Mouse (Mus musculus): Measurements from ENCODE around the gene Slc29a3.
"Not testable (repeated sequence)": the region's sequence is repeated elsewhere in the genome, so short reads cannot be mapped to it uniquely, and the experiment has no call there.

Gene Slc29a3

DNA sequence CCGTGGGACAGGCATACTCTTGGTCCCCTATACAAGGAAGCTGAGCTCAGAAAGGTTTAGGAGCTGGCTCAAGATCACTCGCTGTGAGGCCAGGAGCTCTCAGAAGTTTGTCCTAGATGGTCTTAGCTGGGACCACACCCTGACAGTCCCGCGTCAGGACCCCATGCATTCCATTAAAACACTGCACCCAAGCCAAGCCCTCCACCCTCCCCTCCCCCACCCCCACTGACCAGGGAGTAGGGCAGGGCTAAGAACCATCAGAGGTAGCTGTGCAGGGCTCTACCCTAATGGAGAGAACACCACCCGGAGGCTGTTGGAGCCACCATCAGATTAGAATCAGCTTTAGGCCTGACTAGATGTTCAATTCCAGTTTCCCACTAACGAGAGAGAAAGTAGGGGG, 28.1 kb downstream of the Slc29a3 start:
- no peak for DNase-seq (ENCODE audit: low spot score)

DNA sequence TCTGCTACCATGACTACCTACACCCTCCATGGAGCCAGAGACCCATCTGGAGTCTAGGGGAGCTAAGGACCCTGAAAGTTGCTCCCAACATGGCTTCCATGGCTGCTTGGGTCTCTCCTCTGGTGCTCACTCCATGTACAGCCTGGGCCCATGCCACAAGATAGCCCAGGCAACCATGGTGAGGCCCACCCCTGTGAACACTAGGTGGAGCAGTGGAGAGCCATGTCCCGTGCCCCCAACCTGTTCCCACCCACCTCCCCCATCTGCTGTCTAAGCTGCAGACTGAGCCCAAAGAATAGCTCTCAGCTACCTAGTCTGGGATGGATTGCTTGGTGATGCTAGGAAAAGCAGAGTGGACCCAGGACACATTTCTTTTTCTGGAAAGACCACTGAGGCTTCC, 29.2 kb downstream of the Slc29a3 start:
- no peak for DNase-seq (ENCODE audit: low spot score)

DNA sequence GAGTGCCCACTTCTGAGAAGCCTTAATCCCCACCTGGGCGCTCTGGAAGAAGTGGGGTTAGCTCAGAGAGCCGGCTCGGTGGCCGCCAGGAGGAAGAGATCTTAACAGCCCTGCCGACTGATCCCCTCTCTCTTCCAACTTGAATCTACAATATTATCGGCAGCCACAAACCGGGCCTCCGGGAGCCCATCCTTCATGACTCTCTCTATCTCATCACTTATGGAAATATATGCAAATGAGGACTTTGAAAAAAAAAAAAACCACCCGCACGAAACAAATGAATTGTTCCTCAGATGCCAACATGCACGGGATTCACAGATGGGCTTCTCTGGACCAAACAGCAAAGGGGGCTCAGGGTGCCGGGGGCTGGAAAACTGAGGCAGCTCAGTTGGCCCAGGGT, 31.0 kb downstream of the Slc29a3 start:
- no peak for DNase-seq (ENCODE audit: low spot score)

GRCm38 (mm10) chr10:60720461-60720860, 32.1 kb downstream of the Slc29a3 start:
- DNase-seq (ENCODE audit: low spot score): no peak

- no peak for DNase-seq (ENCODE audit: low spot score)
Observed at GRCm38 (mm10) chr10:60718491-60718890, 34.1 kb downstream of the Slc29a3 start.

DNA sequence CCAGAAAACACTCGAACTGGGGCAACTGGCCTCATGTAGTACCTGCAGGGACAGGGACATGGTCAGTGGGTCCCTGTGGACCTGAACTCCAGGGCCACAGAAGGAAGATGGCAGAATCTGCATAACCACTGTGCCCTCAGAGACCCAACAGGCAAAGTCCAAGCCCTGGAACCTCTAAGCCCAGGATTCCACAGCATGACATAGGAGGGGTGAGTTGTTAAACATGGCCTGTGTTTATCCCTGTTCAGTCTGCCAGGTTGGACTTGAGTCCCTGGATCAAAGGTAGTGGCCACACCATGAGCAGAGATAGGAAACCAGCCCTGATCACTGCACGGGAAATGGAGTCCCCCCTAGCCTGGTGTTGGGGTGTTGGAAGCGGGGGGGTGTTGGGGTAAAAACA, 36.1 kb downstream of the Slc29a3 start:
- DNase-seq (ENCODE audit: low spot score): no peak

- not testable (repeated sequence) for DNase-seq (ENCODE audit: low spot score)
Observed at GRCm38 (mm10) chr10:60712299-60712698, 40.3 kb downstream of the Slc29a3 start.

DNA sequence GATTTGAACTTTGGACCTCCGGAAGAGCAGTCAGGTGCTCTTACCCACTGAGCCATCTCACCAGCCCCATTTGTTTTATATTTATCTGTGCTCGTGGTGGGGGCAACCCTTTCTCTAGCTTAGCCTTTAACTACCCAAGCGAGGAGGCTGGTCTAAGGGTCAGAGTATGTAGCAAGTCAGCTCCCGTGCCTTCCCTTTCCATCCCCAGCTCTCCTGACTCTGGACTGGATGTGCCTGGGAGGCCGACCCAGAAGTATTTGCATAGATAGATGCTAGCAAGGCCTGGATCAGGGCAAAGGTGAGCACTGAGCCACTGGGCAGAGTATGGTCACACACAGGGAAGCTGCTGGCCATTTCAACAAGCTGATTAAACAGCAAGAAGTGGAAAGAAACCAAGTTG, 43.8 kb downstream of the Slc29a3 start:
- DNase-seq (ENCODE audit: low spot score): no peak

DNA sequence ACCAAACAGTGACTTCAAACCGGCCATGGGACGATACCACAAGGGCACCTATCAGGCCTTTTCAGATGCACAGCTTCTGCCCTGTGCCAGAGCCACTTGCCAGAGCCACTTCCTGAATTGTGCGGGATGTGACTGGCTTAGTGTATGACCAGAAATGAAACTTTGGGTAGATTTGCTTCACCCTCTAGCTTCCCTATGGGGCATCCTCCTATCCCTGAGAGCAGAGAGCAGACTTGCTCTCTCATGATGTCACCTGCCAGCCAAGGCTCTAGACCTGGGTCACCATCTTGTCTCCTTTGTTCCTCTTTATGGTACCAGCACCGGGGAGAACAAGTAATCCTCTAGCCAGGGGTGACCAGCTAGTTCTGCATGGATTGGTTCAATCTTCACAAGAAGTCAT, 46.3 kb downstream of the Slc29a3 start:
- DNase-seq (ENCODE audit: low spot score): no peak

GRCm38 (mm10) chr10:60705134-60705533, 47.5 kb downstream of the Slc29a3 start:
- DNase-seq (ENCODE audit: low spot score): no peak

- DNase-seq (ENCODE audit: low spot score): no peak
Observed at GRCm38 (mm10) chr10:60697775-60698174, 54.8 kb downstream of the Slc29a3 start.

- peak; percentile 58 for DNase-seq (ENCODE audit: low spot score)
Observed at GRCm38 (mm10) chr10:60696975-60697374, 55.6 kb downstream of the Slc29a3 start.

DNA sequence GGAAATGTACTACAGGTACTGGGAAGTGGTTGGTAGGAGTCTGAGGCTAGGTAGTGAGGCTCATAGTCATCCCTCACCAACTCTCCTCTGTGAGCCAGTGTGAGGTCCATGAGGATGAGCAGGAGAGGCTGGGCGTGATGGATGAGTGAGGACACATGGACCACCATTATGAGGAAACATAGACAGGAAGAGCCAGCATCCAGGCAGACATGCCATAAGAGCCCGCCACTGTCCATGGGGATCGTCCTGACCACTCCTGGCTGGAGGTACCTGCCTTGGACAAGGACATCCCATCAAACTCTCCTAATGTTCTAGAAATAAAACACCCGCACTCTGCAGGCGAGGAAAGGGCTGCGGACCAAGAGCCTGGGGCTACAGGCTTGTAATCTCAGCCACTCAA, 56.2 kb downstream of the Slc29a3 start, which contains the start of gene Cdh23:
Gene Cdh23, minus strand, starts transcription at position 101 of the 400 bp plus-strand sequence.
- DNase-seq (ENCODE audit: low spot score): no peak

DNA sequence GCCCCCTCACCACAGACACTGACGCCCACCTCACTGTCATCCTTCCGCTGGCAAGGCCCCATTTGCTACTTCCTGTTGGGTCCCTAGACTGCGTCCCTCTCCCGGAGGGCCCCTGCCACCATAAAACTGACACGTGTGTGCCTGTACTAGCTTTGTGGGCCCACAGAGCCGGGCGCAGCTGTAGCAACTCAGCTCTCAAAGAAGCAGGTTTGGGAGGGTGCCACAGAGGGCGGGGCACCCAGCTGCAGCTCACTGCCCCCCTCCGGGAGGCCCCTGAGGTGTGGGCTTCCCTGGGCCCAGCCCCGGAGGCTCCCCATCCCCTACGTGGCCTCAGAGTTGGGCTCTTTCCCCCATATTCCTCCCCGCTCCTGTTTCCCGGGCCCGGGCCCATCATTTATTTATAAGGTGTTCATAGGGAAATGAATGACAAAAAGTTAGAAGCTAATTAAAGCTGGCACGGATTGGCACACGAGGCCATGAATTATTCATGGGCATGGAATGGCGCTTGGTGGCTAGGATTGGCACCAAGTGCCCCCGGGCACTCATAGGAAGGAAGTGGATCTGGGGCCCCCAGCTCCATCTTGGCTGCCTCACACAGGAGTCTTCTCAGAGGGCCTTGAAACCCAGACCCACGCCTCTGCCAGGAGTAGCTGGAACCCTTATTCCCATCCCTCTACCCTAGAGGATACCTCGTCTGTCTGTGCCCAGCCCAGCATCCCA, 60.8 kb downstream of the Slc29a3 start:
- no peak for DNase-seq (ENCODE audit: low spot score)

GRCm38 (mm10) chr10:60690960-60691359, 61.6 kb downstream of the Slc29a3 start:
- DNase-seq (ENCODE audit: low spot score): no peak

GRCm38 (mm10) chr10:60689396-60689795, 63.2 kb downstream of the Slc29a3 start:
- no peak for DNase-seq (ENCODE audit: low spot score)

GRCm38 (mm10) chr10:60687011-60687776, 65.4 kb downstream of the Slc29a3 start:
- peak; percentile 29 for DNase-seq (ENCODE audit: low spot score)

DNA sequence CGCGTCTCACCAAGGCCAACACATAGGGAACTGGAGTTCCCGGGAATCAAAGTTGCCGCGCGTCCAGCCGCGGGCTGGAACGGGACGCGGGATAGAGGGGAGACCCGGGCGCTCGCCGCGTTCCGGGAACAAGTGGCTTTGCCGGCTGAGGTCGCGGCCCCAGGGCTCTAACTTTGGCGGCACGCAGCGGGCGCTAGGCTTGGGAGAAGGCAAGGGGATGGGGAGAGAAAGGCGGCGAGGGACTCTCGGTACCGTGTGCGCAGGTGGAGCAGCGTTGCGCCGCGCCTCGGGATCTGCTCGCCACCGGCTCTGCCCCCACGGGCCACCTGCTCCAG, 66.0 kb downstream of the Slc29a3 start:
- no peak for DNase-seq (ENCODE audit: low spot score)

DNA sequence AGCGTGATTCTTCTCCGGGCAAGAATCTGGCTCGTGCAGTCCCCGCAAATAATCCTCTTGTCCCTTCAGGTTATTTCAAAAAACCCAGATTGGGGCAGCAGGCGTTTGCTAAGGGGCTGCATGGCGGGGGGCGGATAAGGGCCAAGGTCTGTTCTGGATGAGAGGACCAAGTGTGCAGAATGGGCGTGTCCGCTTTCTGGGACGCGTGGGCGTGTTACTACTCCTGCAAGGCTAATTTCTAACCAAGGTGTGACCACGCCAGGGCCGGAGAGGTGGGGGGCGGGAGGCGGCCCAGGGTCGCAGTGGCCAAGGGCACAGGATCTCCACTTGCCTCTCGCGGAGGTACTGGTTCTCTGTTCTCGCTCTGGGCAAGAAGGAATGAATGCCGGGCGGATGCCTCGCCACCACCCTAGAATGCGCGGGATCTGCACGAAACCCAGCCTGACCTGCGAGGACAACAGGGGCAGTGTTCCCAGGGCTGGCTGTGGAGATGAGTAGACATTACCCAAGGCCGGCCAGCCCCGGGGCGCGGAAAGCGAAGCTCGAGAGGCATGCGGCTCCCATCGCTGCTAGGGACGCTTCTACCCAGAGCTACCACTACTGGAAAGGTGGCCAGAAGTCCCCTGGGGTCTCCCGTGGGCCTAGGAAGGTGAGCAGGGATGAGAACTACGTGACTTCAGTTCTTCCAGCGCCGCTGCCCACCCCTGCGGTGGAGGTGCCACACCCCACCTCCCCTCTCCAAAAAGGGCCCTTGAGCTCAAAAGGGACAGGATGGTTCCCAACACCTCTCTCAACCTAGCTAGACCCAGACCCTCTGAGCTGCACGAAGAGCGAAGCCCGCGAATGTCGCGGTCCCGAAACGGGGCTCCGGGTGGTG, 66.6 kb downstream of the Slc29a3 start:
- no peak for DNase-seq (ENCODE audit: low spot score)

GRCm38 (mm10) chr10:60678926-60679325, 73.7 kb downstream of the Slc29a3 start:
- DNase-seq (ENCODE audit: low spot score): no peak

DNA sequence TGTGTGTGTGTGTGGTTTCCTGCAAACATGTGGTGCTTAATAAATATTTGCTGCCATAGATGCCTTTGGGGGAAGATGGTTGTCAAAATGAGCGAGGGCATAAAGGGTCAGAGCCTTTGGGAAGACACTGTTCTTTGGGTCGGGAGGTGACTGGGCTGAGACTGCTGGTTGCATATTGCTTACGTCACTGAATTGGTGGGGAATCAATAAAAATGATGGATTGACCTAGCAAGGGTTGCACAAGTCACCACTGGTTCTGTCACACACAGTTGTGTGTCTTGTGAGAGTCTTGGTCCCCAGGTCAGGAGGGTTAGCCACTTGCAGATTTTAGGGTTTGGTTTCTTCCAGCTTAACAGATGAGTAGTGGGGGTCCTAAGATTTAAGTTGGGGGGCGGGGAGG, 75.3 kb downstream of the Slc29a3 start:
- no peak for DNase-seq (ENCODE audit: low spot score)

- no peak for DNase-seq (ENCODE audit: low spot score)
Observed at GRCm38 (mm10) chr10:60670166-60670565, 82.4 kb downstream of the Slc29a3 start.

- DNase-seq (ENCODE audit: low spot score): no peak
Observed at GRCm38 (mm10) chr10:60668591-60668990, 84.0 kb downstream of the Slc29a3 start.
